Mouse (Mus musculus): ENCODE measurements around the gene 3110009E18Rik.

The 3110009E18Rik gene

DNA sequence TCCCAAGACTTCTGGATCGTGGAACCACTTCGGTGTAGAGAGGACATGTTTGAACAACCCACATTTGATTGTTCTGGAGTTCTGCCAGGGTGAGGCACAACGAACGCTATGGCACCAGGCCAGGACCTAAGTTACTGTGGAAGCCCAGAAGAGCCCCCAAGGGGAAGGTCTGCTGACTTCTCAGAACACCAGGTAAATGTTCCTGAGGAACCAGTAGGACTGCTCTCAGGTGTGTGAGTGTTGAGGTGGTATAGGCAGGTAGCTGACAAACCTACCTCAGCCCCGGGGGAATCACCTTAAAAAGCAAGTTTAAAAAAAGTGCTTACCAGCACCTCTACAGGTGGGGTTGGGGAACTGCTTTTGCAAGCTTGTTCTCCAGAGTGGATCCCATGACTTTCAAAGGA is 15.4 kb upstream of the 3110009E18Rik start:
- peak; percentile 47 to 65 for DNase-seq

DNA sequence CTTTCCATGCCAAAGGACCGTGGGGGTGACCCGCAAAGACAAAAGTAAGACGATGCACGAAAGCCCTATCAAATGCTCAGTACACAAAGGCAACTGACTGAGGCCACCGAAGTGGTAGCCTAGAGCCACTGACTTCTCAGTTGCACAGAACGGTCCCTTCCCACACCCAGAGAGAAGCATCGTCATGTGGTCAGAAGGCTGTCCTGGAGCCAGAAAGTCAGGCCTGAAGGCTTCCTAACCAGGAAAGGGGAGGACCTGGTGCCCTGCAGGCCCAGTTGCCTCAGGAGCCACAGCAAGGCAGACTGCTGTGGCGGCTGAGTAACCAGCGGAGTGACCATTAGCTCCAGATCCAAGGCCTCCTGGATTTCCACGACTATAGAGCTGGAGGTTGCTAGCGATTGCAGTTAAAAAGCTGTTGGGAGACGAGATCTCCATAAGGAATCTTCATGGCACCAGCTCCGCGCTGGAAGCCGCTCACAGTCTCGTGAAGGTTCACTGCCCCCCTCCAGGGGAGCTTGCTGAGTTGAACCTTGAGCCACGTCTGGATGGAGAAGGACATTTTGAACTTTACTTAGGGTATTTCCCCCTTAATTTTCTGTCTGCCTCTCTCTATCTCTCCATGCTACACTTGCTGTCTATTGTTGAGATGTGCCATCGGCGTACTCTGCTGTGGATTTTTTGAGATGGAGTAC is 11.1 kb upstream of the 3110009E18Rik start:
- DNase-seq = peak; percentile 37 to 58

GRCm38 (mm10) chr1:120111766-120112165 is 9.2 kb upstream of the 3110009E18Rik start:
- DNase-seq = no peak

GRCm38 (mm10) chr1:120112251-120113187 is 8.5 kb upstream of the 3110009E18Rik start:
- DNase-seq = no peak

DNA sequence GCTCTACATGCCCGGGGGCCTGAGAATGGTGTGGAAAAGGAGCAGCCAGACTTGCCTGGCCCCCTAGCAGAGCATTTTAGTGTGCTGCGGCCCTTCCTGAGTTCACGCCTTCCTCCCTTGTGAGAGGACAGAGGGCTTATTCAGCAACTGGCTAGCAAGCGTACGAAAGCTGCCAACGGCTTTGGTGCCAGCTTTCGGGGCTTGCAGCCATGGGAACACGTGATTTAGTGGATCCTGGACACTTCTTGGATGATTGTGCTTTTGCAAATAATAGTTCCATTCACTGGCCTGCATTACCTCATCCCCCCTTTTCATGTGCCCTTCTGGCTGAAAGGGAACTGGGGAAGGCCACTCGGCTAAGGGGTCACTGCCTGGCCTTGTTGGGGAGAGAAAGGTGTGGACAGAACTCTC is 5.3 kb upstream of the 3110009E18Rik start:
- DNase-seq = no peak

DNA sequence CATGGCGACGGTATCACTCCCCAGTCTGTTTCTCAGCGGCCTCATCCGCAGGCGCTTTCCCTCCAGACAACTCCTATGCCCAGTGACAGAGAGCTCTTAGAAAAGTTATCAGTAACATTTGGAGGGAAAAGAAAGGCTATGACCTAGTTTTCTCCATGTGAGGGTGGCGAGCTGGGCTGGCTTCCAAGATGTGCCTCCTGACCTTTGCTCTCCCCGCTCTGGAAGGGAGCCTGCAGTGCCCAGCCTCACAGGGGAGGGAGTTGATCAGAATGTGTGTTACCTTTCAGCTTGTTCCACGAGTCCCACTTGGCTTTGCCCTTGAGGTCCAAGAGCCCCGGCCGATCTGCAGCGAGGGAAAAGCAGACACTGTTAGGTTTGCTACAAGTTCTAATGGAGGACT is 4.9 kb upstream of the 3110009E18Rik start:
- peak; percentile 43 to 61 for DNase-seq

GRCm38 (mm10) chr1:120118854-120119253 is 2.1 kb upstream of the 3110009E18Rik start:
- DNase-seq = no peak

- no peak for DNase-seq
These were observed 1.6 kb upstream of the 3110009E18Rik start for GRCm38 (mm10) chr1:120119389-120119788.

GRCm38 (mm10) chr1:120120141-120120968 is 632 bp upstream of the 3110009E18Rik start:
- DNase-seq = peak; percentile 52 to 72

DNA sequence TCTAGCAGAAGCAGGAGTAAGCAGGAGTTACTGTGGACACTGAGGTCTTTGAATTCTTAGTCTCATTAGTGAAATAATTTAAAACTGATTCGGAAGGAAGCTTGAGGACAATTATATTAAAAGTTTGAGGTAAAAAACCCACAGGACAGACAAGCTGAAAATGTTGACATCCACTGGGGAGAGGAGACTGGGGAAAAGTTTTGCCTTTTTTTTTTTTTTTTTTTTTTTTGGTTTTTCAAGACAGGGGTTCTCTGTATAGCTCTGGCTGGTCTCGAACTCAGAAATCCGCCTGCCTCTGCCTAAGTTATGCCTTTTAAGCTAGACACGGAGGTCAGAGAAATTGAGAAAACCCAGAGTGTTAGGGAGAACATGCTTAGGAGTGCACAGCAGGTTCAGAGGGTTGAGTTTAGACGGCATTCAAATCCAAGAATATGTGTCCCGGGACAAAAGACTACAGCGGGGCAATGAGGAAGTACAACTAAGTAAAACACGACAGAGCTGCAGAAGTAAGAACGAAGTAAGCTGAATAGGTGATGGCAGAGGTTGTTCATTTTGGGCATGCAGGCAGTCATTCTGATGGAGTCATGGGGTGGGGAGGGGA is 1.0 kb downstream of the 3110009E18Rik start:
- DNase-seq = no peak

DNA sequence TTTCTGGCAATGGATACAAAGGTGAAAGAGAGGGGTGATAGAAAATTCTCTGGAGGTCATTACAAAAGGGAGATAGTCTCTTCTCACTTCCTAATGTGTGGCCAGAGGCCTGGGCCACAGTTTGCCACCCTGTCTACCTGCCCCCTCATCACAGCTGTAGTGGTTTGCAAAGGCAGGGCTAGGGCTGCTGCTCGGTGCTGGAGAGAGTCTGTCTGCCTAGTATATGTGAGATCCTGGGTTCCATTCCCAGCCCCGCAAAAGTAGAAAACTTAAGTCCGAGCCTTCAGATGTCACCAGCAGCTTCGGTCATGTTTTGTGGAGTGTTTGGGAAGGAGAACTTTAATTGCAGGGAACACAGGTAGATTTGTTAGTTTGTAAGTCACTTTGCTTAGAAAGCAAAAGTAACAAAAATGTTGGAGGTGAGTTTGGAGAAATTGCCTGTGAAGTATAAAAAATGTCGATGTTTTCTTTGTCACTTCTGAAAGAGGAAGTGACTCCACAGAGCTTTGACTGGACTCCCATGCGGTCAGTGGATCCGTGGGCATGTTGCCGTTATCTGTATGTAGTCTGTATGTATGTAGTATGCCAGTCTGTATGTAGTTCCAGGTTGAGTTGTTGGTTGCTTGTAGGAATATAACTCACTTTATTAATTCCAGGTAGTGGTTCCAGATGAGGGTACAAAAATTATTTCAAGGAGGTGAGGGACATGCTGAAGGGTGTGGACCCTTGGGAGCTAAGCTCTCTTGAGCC is 1.8 kb downstream of the 3110009E18Rik start:
- DNase-seq = no peak

DNA sequence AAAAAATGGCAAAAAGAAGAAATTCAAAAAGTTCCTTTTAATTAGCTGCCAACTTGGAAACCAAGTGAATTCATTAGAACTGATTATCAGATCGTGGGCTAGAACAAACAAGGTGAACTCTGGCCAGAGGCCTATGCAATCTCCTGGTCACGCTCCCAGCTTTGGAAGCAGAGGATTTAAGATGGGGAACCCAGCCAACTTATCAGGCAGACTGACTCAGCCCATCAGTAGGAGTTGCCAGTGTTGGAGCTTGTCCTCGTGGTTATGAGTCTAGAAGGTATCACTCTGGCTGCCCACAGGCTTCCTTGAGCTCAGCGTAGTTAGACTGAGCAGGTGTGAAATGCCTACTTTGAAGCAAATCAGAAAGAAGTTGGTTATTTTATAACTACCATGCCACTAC is 3.9 kb downstream of the 3110009E18Rik start:
- DNase-seq = no peak

DNA sequence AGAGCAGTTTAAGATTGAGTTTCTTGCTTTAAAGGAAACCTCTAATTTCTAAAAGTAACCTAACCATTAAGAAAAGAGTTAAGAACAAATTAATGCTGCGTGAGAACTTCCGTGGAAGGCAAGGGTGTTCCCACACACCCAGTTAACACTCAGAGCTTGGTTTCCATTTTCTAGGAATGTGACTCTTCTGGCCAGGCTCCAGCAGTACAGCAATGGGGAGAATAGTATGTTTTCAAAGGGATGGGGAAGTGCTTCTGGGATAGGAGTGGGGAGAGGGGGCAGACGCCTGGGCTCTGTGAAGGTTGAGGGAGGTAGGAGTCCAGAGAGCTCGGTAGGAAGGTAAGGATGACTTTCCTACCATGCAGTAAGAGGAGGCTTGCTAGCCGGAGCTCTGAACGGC is 4.5 kb downstream of the 3110009E18Rik start:
- DNase-seq = peak in 1 of 2 experiments; percentile 35

- no peak for DNase-seq
These were observed 5.3 kb downstream of the 3110009E18Rik start for GRCm38 (mm10) chr1:120126318-120126717.

DNA sequence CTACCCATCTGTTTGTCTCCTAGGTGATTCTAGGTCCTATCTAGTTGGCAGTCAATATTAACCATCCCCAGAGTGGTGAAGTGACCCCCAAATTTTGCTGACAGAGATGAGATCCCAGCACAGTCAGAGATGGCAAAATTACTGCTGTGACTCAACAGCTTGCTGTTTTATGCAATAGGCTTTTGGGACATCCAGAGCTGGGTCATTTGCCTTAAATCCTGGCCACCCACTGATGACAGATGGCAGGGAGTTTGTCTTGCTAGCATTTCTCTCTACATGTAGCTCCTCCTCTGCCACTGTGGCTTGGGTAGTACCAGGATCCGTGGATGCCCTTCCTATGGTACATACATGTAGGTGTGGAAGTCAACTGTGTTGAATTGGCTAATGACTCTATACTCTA is 11.4 kb downstream of the 3110009E18Rik start:
- no peak for DNase-seq

DNA sequence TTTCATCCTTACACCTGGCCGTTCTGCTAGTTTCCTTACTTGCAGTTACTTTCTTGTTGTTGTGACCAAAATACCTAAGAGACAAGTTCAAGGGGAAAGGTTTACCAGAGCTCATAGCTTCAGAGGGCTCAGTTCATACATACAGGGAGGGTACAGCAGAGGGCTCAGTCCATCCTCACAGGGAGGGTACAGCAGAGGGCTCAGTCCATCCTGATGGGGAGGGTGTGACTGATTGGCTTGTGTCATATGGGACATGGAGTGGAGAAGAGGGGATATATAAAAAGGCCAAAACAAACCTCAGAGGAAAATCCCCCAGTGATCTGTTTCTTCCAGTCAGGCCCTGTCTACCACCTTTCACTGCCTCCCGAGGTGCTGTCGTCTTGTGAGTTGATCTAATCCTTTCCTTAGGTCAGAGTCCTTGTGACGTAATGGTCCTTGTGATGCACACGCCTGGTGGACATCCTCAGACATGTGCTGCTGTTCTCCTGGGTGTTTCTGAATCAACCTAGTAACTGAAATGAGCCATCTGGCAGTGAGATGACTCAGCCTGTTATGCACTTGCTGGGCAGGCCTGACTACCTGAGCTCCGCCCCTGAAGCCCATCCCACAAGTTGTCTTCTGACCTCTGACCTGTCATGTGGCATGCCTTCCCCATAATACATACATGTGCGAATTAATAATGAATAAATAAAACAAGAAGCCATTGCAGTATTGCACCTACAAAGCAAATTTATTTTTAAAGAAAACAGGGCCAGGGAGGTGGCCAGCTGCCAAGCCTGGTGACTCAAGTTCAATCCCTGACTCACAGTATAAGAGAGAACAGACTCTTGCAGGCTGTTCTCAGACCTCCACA is 15.2 kb downstream of the 3110009E18Rik start:
- no peak for DNase-seq

- DNase-seq = no peak
These were observed 18.0 kb downstream of the 3110009E18Rik start for GRCm38 (mm10) chr1:120138923-120139540.

DNA sequence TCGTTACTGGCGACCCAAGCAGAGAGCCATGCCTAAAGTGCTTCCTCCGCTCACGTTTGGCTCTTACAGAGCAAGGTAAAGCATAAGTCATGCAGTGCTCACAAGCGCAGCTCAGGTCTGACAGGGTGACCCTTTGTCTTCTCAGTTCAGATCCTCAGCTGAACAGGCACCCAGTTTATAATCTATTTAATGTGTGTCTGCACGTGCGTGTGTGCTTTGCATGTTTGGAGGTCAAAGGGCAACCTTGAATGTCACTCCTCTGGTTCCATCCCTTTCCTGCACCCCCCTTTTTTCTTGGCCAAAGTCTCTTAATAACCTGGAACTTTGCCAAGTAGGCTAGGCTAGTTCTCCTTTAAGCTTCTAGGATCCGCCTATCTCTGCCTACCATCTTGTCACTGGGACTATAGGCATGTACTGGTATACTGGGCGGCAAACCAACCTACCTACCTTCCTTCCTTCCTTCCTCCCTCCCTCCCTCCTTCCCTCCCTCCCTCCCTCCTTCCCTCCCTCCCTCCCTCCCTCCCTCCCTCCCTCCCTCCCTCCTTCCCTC is 19.2 kb downstream of the 3110009E18Rik start:
- DNase-seq = no peak

- DNase-seq = peak in 1 of 2 experiments; percentile 37
These were observed 21.6 kb downstream of the 3110009E18Rik start for GRCm38 (mm10) chr1:120142551-120142950.

Data from kidney, postnatal 4 days (tissue).